Mouse (Mus musculus): ENCODE data around the gene Vmn1r22.
"Not testable (repeated sequence)": the region's sequence is repeated elsewhere in the genome, so short reads cannot be mapped to it uniquely, and the experiment has no call there.

Gene Vmn1r22

DNA sequence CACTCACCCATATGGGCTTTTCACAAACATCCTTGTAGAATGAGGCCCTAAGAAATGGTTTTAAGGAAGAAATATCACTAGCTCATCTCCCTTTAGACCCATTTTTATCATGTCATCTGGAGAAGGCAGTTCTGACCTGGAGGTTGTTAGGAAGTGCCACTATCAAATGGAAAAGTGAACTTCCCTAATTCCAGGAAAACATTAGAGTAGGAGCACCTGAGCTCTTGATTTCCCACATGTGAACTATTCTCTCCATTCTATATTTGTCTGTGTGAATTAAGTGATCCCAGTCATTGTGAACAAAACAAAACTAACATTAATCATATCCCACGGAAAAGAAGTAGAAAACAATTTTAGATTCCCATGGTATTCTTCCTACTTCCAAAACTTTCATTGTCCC lies at the start of gene Vmn1r22:
TSS of gene Vmn1r22 (minus strand) at position 101 of the 400 bp plus-strand sequence.
- DNase-seq (ENCODE audit: low read depth): no peak

DNA sequence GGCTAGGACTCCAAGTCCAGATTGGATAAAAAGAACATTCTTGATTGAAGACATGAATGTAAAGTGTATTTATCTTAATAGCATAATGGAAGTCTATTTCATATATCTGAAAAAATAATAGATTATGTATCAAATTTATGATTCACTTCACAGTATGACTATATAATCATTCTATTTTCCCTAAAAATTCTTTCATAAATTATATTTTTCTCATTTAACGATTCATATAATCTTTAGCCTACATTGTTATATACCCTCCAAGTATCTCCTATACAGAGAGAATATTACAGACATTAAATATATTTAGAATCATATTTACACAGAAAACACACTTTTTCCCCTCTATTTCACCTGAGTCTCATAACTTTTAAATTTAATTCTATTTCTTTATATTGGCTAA lies 18.9 kb upstream of the Vmn1r22 start, which contains the start of gene Vmn1r23:
TSS of gene Vmn1r23 (minus strand) at position 101 of the 400 bp plus-strand sequence.
- no peak for DNase-seq (ENCODE audit: low read depth)

DNA sequence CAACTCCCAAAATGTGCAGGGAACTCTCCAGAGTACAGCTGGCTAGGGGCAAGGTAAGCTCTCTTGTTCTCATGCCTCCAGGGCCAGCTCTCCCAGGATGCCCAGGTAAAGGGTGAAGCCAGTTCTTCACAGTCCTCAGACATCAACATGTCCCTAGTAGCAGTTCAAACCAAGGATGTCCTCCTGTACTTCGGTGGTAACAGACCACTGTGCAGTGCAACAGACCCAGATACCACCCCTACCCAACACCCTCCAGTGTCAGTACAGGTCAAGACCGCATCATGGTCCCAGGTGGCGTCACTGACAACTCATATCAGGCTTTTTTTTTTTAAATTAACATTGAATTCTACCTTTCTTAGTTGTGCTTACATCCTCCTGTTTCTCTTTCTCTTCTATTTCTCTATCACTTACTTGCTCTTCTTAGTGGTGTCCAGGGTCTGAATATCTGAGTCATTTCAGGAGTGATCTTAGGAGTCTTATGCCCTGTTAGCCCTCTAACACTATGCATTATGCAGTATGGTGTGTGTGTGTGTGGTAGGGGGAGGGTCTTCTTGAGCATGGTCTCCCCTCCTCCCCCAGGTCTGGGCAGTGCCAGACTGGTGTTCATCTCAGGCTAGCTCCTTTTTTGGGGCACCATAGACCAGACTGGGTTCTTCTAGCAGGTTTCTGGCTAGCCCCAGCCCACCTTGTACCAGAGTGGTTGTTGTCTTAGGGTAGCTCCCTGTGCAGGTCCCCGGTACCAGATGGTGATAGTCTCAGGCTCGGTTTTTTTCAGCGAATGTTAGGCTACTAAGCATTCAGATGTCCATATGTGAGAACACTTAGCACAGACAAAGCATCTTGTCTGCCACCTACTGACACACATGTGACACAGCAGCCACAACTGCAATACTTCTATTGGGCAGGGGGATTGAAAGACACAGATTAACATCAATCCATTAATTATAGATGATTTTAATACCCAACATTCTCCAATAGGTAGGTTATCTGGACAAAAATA lies 48.5 kb downstream of the Vmn1r22 start:
- peak; percentile 25 for DNase-seq (ENCODE audit: low read depth)

DNA sequence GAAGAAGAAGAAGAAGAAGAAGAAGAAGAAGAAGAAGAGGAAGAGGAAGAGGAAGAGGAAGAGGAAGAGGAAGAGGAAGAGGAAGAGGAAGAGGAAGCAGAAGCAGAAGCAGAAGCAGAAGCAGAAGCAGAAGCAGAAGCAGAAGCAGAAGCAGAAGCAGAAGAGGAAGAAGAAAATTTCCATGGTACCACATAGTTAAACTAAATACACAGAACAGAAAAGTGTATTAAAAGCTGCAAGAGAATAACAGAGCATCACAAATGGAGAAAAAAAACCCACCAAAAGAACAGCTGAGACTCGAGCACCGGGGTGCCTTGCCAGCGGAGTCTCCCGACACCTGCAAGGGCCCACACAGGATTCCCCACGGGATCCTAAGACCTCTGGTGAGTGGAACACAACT lies 56.7 kb downstream of the Vmn1r22 start:
- DNase-seq (ENCODE audit: low read depth): not testable (repeated sequence)

DNA sequence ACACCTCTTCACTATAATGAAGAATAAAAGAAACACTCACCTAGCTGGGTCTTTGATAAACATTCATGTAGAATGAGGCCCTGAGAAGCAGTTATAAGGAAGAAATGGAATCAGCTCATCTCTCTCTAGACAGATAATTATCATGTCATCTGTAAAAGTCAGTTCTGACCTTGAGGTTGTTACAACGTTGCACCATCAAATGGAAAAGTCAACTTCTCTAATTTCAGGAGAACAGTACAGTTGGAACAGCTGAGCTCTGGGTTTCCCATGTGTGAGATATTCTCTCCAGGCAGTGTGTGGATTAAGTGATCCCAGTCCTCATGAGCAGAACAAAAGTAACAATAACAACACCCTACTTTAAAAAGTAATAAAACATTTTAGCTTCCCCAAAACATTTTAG lies 57.5 kb downstream of the Vmn1r22 start, which contains the start of gene Vmn1r21:
TSS of gene Vmn1r21 (minus strand) at position 58 of the 400 bp plus-strand sequence.
- DNase-seq (ENCODE audit: low read depth): no peak

Measured in c-Kit-positive CD71-positive TER-119-negative erythroid progenitor cells, embryonic 14.5 days (primary cell).